Mouse (Mus musculus) ovary, postnatal 14 days (tissue): ENCODE measurements at regions not wholly inside any gene's neighbourhood (a gene's known extent, or its start where the extent isn't known, plus 50 kb on each side); places are given as distances from the start of the nearest gene placed in this dataset.

Experiments
- DNase-seq: peaks from one replicate; pipeline ENCODE4 v3.0.0; 2022; ENCODE audit warnings: low spot score

GRCm38 (mm10) chrX:42431851-42432635 is 57.4 kb upstream of the Tex13c2 start:
- DNase-seq, result no peak
